Mouse (Mus musculus) midbrain, embryonic 13.5 days (tissue): Measurements from ENCODE around the gene Tm9sf3. TPM values are rescaled to one million over a fixed set of nuclear protein-coding genes. Genes with fewer than 3 reads are reported as not detected.

ENCODE experiments used
- ATAC-seq: fragments of 200-750 bp; cut with Nextera tagmentation; 2 replicates; pipeline ENCODE4 v1.8.0; 2017; ENCODE audit warnings: mild to moderate bottlenecking, moderate TSS enrichment, moderate library complexity
- H3K27ac ChIP-seq: fragments of 300-500 bp; sonication (generic); 2 replicates; pipeline ENCODE4 v1.5.1; 2015; ENCODE audit warnings: inconsistent platforms, mild to moderate bottlenecking, moderate library complexity
- H3K27me3 ChIP-seq: fragments of 300-500 bp; sonication (generic); 2 replicates; pipeline ENCODE4 v1.6.1; 2015; ENCODE audit warnings: mild to moderate bottlenecking, inconsistent platforms
- H3K36me3 ChIP-seq: fragments of 300-500 bp; sonication (generic); 2 replicates; pipeline ENCODE4 v1.6.1; 2015; ENCODE audit warnings: mild to moderate bottlenecking, inconsistent platforms
- H3K4me1 ChIP-seq: fragments of 300-500 bp; sonication (generic); replicated peaks from 2 replicates; pipeline ENCODE4 v1.6.1; 2015; ENCODE audit warnings: inconsistent platforms
- H3K4me2 ChIP-seq: fragments of 300-500 bp; sonication (generic); replicated peaks from 2 replicates; pipeline ENCODE4 v1.6.1; 2015; ENCODE audit warnings: moderate library complexity, mild to moderate bottlenecking, inconsistent platforms
- H3K4me3 ChIP-seq: fragments of 300-500 bp; sonication (generic); replicated peaks from 2 replicates; pipeline ENCODE4 v1.5.1; 2015; ENCODE audit warnings: mild to moderate bottlenecking, inconsistent platforms
- H3K9ac ChIP-seq: fragments of 300-500 bp; sonication (generic); replicated peaks from 2 replicates; pipeline ENCODE4 v1.6.1; 2015; ENCODE audit warnings: mild to moderate bottlenecking, inconsistent platforms
- H3K9me3 ChIP-seq: fragments of 300-500 bp; sonication (generic); 2 replicates; pipeline ENCODE4 v1.6.1; 2016; ENCODE audit warnings: mild to moderate bottlenecking, inconsistent platforms
- WGBS: fragments of 180-500 bp; shearing (Covaris S2); methylation state at CpG from one replicate; pipeline ENCODE4 v1.1.7; 2015; 5-methylcytosine and 5-hydroxymethylcytosine counted together
- polyA plus RNA-seq: library from polyadenylated mRNA; unstranded; fragments of >200 nt; fragmentation: Nextera tagmentation; extraction: Ambion mirVana; gene quantifications from 2 replicates; pipeline ENCODE4 v1.2.1, GENCODE M21; 2015

Tm9sf3 gene
- polyA plus RNA-seq, 1 experiment from 2014 or later = 93.0 TPM

GRCm38 (mm10) chr19:41204159-41205081 lies 59.4 kb downstream of the Tm9sf3 start:
- Histone ChIP-seq H3K27me3 (peaks cover 97% of the 10 kb centered on the region), H3K4me1 (peaks cover 21% of the 10 kb centered on the region), H3K9me3 (no peaks in the 10 kb centered on the region), H3K4me3 (no peak overlapping the region), H3K27ac (no peak overlapping the region), H3K9ac (no peak overlapping the region), H3K36me3 (peaks cover 3% of the 10 kb centered on the region; the same call in 1 of the 2 replicates), H3K4me2 (peak overlapping the region; percentile 88)
- 66% methylated on average over 11 of the region's 11 CpGs for WGBS
- ATAC-seq = no peak

DNA sequence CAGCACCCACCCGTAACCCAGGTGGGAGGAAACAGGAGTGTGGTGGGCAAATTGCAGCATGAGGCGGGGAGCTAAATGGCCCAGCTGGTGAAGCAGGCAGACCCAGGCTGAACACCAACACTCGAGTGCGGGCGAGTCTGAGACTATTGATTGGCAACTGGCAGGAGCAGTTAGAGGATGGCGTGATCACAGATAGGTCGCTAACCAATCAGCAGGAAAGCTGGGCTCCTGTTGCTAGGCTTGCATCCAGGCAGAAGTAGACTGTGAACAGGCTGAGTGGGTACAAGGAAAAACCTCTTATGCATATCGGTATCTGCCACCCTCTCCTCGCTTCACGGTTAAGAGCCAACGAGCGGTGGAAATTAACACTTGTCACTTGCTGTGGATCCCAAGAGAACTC lies 66.2 kb downstream of the Tm9sf3 start:
- no peaks in the 10 kb centered on the region for H3K36me3 ChIP-seq
- H3K4me3 ChIP-seq = no peak overlapping the region
- no peak for ATAC-seq
- H3K4me1 ChIP-seq = no peaks in the 10 kb centered on the region
- H3K9ac ChIP-seq = no peak overlapping the region
- H3K27ac ChIP-seq = no peak overlapping the region
- H3K9me3 ChIP-seq = no peaks in the 10 kb centered on the region
- 88% methylated on average over 12 of the region's 12 CpGs for WGBS
- H3K4me2 ChIP-seq = no peak overlapping the region
- peaks cover 99% of the 10 kb centered on the region for H3K27me3 ChIP-seq

GRCm38 (mm10) chr19:41193379-41193778 lies 70.4 kb downstream of the Tm9sf3 start:
- Histone ChIP-seq H3K4me3 (no peak overlapping the region), H3K27me3 (peaks cover 89% of the 10 kb centered on the region), H3K4me1 (peaks cover 24% of the 10 kb centered on the region), H3K9ac (no peak overlapping the region), H3K36me3 (no peaks in the 10 kb centered on the region), H3K9me3 (no peaks in the 10 kb centered on the region), H3K4me2 (no peak overlapping the region), H3K27ac (no peak overlapping the region)
- WGBS = 81% methylated on average over 1 of the region's 1 CpGs
- no peak for ATAC-seq

DNA sequence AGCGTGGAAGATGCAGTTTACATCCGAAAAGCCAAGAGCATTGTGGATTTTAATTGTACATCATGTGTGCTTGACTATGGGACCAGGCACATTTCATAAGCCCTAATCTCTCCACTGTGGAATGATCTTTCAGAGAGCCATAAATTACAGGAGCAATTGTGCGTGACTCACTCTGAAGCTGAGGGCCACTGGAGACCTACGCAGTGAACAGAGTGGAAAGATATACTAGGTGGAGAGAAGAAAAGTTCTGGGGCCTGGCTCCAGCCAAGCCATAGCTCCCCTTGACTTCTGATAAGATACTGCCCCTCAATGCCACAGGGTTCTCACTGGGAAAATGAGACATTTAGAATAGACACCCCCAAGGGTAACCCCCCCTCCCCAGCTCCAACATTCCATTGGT lies 70.8 kb downstream of the Tm9sf3 start:
- H3K27me3 ChIP-seq = peaks cover 89% of the 10 kb centered on the region
- WGBS = 85% methylated on average over 4 of the region's 4 CpGs
- H3K36me3 ChIP-seq = no peaks in the 10 kb centered on the region
- no peak for ATAC-seq
- peaks cover 24% of the 10 kb centered on the region for H3K4me1 ChIP-seq
- no peak overlapping the region for H3K4me3 ChIP-seq
- H3K4me2 ChIP-seq = no peak overlapping the region
- H3K9ac ChIP-seq = no peak overlapping the region
- H3K27ac ChIP-seq = no peak overlapping the region
- no peaks in the 10 kb centered on the region for H3K9me3 ChIP-seq

DNA sequence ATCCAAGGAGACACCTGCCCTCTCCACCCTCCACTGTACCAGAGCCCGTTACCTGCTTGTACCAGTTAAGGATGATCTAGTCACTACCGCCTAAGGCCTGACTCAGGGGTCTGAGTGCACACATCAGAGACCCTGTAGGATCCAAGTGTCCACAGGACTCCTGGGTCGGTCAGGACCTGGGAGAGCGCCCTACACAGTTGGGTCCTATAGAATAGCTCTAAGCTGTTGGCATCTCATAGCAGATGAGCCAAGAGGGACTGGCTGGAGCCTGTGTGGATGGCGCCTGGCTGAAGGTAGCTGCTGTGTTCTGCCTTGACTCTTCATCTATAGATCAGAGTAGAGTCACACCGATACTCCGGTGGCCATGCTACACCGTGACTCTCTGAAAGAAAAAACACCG lies 72.1 kb downstream of the Tm9sf3 start:
- peaks cover 89% of the 10 kb centered on the region for H3K27me3 ChIP-seq
- 79% methylated on average over 9 of the region's 9 CpGs for WGBS
- H3K4me2 ChIP-seq = no peak overlapping the region
- no peaks in the 10 kb centered on the region for H3K9me3 ChIP-seq
- H3K4me1 ChIP-seq = peaks cover 24% of the 10 kb centered on the region
- H3K27ac ChIP-seq = no peak overlapping the region
- H3K36me3 ChIP-seq = no peaks in the 10 kb centered on the region
- no peak overlapping the region for H3K9ac ChIP-seq
- H3K4me3 ChIP-seq = no peak overlapping the region
- ATAC-seq = no peak

- Histone ChIP-seq H3K27me3 (peaks cover 84% of the 10 kb centered on the region), H3K4me1 (peaks cover 24% of the 10 kb centered on the region), H3K27ac (no peak overlapping the region), H3K9ac (no peak overlapping the region), H3K4me2 (no peak overlapping the region), H3K36me3 (no peaks in the 10 kb centered on the region), H3K9me3 (no peaks in the 10 kb centered on the region), H3K4me3 (no peak overlapping the region)
- WGBS = 22% methylated on average over 6 of the region's 6 CpGs
- ATAC-seq = peak; percentile 81
Observed at GRCm38 (mm10) chr19:41190876-41191434, 72.8 kb downstream of the Tm9sf3 start.

DNA sequence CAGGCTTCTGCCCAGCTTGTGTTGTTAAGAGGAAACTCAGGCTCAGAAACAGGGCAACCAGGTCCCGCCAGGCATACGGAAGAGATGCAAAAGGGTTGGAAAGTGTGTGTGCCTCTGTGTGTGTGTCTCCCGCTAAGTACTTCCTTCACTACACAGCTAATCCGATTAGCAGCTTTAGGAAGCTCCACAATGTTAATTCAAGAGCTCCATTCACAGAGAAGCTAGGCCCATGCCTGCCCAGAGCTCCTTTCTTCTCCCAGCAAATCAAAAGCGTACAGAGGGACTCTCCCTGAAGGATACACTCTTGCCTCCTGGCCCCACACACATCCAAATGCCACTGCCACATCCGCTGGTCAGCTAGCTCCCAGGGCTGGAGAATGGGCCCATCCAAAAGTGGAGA lies 86.5 kb downstream of the Tm9sf3 start:
- no peak overlapping the region for H3K4me2 ChIP-seq
- no peaks in the 10 kb centered on the region for H3K9me3 ChIP-seq
- no peak overlapping the region for H3K9ac ChIP-seq
- peaks cover 98% of the 10 kb centered on the region for H3K27me3 ChIP-seq
- H3K4me3 ChIP-seq = no peak overlapping the region
- peaks cover 28% of the 10 kb centered on the region for H3K4me1 ChIP-seq
- 5% methylated on average over 6 of the region's 6 CpGs for WGBS
- no peak overlapping the region for H3K27ac ChIP-seq
- ATAC-seq = peak; percentile 85
- no peaks in the 10 kb centered on the region for H3K36me3 ChIP-seq

DNA sequence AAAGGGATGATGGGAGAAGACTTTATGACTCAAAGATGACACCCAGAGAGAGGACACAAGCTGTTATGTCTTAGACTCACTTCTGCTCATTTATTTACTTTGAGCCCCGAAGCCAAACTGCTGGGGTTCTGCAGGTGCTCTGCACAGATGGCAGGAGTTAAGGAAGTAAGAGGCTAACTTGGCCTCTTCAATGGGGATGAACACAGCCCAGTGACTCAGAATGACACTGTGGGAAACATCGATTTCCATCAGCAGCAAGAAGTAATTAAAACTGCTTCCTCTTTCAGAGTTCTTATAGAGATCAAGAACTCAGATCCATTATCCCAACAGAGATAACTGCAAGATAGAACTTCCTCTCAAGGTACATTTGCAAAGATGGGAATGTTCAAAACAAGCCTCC lies 86.9 kb downstream of the Tm9sf3 start:
- H3K27me3 ChIP-seq = peaks cover 97% of the 10 kb centered on the region
- no peak for ATAC-seq
- no peak overlapping the region for H3K4me2 ChIP-seq
- H3K9ac ChIP-seq = no peak overlapping the region
- no peaks in the 10 kb centered on the region for H3K9me3 ChIP-seq
- WGBS = 16% methylated on average over 2 of the region's 2 CpGs
- no peak overlapping the region for H3K4me3 ChIP-seq
- H3K36me3 ChIP-seq = no peaks in the 10 kb centered on the region
- peaks cover 28% of the 10 kb centered on the region for H3K4me1 ChIP-seq
- H3K27ac ChIP-seq = no peak overlapping the region

DNA sequence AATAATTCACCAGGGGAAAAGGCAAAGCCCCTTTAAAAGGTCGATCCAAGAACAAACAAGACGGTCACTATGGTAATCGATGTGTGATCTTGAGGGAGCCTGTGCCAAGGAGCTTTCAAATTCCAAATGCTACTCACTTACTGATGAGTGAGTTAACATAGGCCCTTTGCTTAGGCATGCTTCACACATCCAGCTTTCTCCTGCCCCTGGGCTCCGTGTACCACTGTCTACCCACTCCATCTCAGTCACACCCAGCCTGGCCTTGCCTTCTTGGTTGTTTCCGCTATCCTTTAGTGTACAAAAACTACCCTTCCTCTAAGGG lies 97.9 kb downstream of the Tm9sf3 start:
- H3K4me2 ChIP-seq = no peak overlapping the region
- peak overlapping the region; percentile 16; the same call in 1 of the 2 replicates for H3K27ac ChIP-seq

GRCm38 (mm10) chr19:41165144-41165913 lies 98.5 kb downstream of the Tm9sf3 start:
- Histone ChIP-seq H3K9ac (no peak overlapping the region), H3K4me1 (peaks cover 31% of the 10 kb centered on the region), H3K4me3 (no peak overlapping the region), H3K9me3 (no peaks in the 10 kb centered on the region), H3K36me3 (no peaks in the 10 kb centered on the region), H3K27ac (peak overlapping the region; percentile 40; the same call in 1 of the 2 replicates), H3K4me2 (no peak overlapping the region), H3K27me3 (peaks cover 72% of the 10 kb centered on the region)
- ATAC-seq = peak; percentile 47; the same call in 1 of the 2 replicates
- WGBS = 35% methylated on average over 14 of the region's 14 CpGs

More for the DNA sequence above, 97.9 kb downstream of the Tm9sf3 start:
- WGBS = 68% methylated on average over 5 of the region's 5 CpGs
- H3K4me1 ChIP-seq = peaks cover 28% of the 10 kb centered on the region
- H3K27me3 ChIP-seq = peaks cover 72% of the 10 kb centered on the region
- no peaks in the 10 kb centered on the region for H3K9me3 ChIP-seq
- no peak overlapping the region for H3K9ac ChIP-seq
- ATAC-seq = no peak
- H3K36me3 ChIP-seq = no peaks in the 10 kb centered on the region
- H3K4me3 ChIP-seq = no peak overlapping the region

- peak; percentile 75 for ATAC-seq
- Histone ChIP-seq H3K4me2 (0 out of 2 replicates have a peak overlapping the region, but pooled peaks have one; percentile 5), H3K27ac (no peak overlapping the region), H3K4me1 (peaks cover 32% of the 10 kb centered on the region), H3K36me3 (no peaks in the 10 kb centered on the region), H3K9me3 (no peaks in the 10 kb centered on the region), H3K9ac (no peak overlapping the region), H3K4me3 (no peak overlapping the region), H3K27me3 (peaks cover 70% of the 10 kb centered on the region)
- 16% methylated on average over 10 of the region's 10 CpGs for WGBS
Observed at GRCm38 (mm10) chr19:41164447-41165095, 99.2 kb downstream of the Tm9sf3 start.
